Mouse (Mus musculus) cerebellum, adult 11-12 months (tissue): ENCODE results near the gene Pnpla7.

Experiments
- DNase-seq: peaks from one replicate; pipeline ENCODE4 v3.0.0; 2022

The Pnpla7 gene

GRCm38 (mm10) chr2:25075506-25075905 is 99.7 kb downstream of the Pnpla7 start:
- DNase-seq, result no peak

- DNase-seq, result no peak
These were observed 103.1 kb downstream of the Pnpla7 start for GRCm38 (mm10) chr2:25078967-25079366.

- DNase-seq, result no peak
These were observed 104.2 kb downstream of the Pnpla7 start, which contains the start of gene Entpd8 for GRCm38 (mm10) chr2:25080076-25080475. Entpd8 (plus strand) TSS chr2:25080304.

- no peak for DNase-seq
These were observed 107.9 kb downstream of the Pnpla7 start for GRCm38 (mm10) chr2:25083697-25084096.

DNA sequence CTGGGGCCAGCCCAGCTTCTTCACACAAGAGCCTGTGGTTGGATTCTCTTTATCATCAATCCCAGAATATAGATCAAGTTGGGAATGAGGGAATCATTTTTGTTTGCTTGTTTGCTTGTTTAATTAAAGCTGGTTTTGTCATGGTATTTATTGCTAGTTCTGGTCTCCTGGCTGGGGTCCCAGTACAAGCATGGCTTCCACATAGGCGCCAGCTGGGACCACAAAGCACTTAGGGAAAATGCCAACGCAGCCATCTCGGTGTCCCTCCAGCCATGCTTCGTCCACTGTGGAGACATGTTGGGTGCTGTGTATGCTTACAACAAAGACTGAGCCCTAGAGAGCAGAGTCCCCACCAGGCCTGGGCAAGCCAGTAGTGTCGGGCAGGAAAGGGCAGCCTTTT is 109.7 kb downstream of the Pnpla7 start:
- DNase-seq, result no peak

DNA sequence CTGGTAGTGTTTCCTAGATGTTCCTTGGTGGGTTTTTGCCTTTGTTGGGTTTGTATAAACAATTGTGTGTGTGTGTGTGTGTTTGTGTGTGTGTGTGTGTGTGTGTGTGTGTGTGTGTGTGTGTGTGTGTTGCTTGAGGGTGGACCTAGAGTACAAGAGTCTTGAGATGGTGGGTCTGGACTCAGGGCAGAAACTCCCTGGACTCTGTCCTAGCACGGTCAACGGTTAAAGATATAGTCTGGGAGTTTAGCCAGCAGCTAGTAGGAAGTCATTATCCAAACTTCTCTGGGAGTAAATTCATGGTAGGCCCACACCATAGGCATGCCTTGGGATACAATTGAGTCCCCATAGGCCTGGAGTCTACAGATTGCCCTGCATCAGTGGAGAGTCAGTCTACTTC is 112.0 kb downstream of the Pnpla7 start:
- no peak for DNase-seq

DNA sequence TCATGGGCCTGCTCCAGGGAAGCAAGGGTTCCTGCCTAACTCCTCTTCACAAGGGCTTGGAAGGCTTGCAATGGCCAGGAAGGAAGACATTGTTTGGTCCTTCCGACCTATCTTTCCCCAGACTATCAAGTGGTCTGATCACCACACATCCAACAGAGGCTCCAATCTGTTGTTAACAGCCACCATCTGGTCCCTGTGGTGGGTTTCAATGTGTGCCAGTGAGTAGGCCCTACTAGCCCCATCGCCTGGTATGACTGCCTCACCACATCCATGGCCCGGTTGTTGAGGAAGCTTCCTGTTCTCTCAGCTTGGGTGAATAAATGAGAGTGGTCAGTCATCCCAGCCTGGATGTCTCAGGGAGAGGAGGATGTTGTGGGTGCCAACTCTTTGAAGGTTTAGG is 112.8 kb downstream of the Pnpla7 start:
- no peak for DNase-seq

DNA sequence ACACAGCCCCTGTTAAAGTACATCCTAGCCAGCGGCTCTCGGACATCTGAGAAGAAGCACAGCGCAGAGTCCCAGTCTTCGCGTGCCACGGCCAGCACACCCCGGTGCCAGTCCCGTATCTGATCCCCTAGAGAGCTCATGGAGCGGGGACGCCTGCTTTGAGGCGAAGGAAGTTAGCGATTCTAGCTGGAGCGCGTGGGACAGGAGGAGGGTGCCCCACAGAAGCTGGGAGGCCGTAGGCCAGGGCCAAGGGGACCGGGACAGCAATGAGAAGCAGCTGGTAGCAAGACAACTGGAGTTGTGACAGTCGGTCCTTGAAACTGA is 118.9 kb downstream of the Pnpla7 start:
- DNase-seq, result no peak

GRCm38 (mm10) chr2:25095109-25095850 is 119.4 kb downstream of the Pnpla7 start, which contains the start of gene Noxa1:
Noxa1 (minus strand) TSS chr2:25095149.
- DNase-seq, result no peak

- no peak for DNase-seq
These were observed 122.3 kb downstream of the Pnpla7 start for GRCm38 (mm10) chr2:25098005-25098615.

DNA sequence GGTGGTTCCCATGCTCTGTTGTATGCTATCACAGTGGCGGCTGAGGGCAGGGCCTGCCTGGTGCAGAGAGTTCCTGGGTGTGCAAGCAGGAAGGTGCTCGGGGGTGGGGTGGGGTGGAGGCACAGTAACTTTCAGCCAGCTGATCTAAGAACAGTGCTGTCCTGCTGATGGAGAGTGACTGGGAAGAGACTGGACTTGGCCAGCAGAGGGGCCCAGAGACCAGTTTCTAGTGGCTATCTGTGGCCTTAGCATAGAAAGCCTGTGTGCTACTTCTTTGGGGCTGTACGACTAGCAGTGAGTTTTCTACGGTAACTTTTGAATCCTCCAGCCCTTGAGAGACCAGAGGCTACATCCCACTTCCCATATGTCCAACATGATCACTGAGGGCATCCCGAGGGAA is 123.1 kb downstream of the Pnpla7 start:
- no peak for DNase-seq

DNA sequence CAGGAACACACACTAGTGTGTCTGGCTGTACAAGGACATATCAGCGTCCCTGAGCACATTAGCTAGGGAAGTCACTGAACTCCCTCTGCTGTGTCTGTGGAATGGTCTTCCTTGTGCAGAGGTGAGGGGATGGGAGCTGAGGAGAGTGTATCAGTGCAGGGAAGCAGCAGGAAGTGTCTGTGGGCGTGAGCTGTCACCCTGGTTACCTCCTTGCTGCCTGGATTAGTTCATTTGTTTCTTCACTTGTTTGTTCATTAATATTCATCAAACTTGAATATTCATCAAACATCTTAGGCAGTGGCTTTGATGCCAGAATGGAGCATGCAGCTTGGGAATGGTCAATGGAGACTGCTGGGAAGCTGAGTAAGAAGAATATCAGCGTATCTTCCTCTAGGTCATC is 123.9 kb downstream of the Pnpla7 start:
- DNase-seq, result no peak
